Mouse (Mus musculus): ENCODE results near the gene Tmtc2.

Tmtc2 gene

GRCm38 (mm10) chr10:105544004-105545003 is 29.9 kb downstream of the Tmtc2 start:
- CTCF ChIA-PET = no interaction called here

DNA sequence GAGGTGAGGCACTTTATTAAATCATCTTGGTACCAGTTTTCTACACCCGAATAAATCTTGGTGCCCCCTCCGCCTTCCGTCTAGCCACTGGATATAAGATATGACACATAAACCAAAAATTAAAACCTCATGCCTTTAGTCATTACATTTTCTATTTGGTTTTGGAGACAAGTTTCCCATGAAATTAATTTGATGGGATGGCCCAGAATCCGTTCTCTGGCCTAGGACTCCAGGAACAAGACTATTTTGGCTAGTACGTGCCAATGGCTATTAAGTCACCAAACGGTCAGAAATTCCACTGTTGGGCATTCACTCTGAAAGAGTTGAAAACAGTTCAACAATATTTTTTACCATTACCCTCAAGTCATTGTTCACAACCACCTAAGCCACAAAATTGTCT is 32.2 kb downstream of the Tmtc2 start:
- CTCF ChIA-PET = no interaction called here

DNA sequence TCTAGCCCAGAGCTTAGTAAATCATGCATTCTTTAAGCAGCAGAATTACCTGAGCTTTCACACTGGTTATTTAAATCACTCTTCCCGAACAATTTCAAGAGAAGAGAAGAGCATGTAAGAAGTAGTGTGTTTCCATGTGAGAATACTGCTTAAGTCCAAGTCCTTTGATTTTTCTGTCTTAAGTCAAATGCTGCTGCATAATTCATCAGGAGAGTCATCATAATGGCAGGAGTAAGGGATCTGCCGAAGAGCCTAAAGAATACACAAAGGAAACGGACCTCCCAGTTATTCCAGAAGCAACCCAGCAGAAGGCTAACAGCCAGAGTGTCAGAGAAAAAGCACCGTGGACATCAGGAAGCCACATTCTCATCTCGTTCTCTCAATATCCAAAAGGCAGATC is 34.6 kb downstream of the Tmtc2 start:
- CTCF ChIA-PET = no interaction called here

DNA sequence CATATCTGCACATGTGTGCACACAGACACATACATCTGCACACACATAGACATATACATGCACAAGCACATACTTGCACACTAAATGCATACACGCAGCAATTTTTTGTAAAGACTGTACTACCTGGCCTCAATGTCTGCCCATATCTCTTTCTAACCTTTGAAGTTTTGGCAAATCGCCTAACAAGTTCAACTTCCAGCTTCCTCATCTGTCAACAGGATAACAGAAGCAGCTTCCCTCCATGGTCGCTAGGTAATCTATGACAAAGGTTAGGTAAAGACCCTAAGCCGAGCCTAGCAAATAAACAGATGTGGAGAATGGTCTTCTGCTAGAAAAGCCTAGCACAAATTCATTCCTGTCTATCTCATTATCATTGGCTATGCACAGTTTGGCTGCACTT is 37.3 kb downstream of the Tmtc2 start:
- CTCF ChIA-PET = no interaction called here

DNA sequence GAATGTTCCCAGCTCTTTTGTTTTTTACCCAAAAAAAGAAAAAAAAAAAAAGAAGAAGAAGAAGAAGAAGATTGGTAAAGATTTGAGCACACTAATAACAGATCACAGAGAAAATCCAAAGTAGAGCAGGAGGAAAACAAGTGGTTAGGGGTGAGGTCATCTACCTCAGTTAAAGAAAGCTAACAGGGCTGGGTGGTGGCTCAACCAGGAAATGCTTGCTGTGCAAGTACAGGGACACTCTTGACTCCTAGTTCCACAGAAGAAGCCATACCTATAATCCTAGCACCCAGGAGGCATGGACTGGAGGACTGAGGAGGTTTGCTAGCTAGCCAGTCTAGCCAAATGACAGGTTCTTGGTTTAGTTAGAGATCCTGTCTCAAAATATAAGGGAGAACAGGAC is 38.4 kb downstream of the Tmtc2 start:
- CTCF ChIA-PET = no interaction called here

DNA sequence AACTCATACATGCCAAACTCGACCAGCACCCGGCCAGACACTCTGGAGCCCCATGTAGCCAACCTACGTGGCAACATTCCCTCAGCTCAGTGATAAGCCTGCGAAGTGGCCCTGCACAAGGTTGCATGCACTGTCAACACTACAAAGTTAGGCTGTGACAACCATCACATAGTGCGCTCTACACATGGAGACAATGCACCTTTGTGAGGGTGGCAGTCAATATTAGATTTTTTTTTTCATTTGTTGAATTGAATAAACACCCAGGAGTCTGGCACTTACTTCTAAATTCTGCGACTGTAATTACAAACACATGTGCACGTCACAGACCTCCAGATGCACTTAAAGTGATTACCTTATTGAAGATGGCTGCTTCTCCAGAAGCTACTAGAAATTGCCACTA is 41.5 kb downstream of the Tmtc2 start:
- CTCF ChIA-PET = no interaction called here

DNA sequence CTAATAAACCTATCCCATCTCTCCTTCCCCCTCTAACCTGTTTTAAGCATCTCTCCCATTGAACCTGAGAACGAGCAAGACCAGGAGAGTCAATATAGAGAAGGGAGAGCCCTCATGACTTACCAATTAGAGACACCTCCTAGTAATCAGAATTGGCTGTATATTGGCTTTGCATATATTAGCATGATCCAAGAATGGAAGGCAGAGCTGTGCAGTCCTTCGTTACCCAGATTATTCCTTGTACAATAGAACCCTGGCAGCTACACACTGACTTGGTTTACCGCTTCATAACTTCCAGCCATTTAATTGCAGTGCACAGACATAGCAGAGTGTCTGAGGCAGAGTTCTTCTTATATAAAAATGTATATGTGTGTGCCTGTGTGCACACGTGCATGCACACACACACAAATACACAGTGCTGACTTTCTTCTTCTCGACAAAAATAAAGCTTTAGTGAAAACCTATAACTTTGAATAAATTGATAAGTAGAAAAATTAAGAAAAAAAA is 42.2 kb downstream of the Tmtc2 start:
- CTCF ChIA-PET = no interaction called here

DNA sequence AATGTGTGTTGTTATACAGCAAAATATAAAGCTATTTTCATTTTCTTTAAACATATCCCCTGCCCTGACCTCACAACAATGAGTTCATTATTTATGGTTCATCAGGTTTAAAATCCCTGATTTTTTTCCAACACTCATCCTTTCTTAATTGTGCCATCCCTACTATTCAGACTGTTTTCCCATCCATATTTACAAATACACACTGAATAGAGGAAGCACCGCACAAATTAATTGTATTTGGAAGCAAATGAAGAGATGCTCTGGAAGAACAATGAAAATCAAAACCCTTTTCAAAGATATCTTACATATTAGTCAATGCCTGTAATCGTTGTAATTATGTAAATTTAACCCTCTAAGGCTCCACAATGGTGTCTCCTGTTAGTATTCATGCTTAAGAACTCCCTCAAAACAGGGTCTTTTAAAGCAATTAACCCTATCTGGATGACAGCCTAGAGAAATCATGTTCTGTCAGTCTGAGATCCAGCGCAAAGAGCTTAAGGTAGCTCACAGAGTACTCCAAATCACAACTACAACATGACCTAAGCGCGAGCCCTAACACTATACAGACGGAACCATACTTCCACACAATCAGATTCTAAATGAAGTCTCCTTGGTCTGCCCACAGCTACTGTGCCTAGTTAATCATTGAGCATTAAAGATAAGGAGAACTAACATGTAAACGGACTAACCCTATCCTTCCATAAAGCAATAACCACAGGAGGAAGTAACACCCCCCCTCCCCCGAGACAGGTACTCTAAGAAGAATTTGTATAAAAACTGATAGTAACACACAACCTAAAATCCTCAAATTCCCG is 43.0 kb downstream of the Tmtc2 start:
- CTCF ChIA-PET = no interaction called here

DNA sequence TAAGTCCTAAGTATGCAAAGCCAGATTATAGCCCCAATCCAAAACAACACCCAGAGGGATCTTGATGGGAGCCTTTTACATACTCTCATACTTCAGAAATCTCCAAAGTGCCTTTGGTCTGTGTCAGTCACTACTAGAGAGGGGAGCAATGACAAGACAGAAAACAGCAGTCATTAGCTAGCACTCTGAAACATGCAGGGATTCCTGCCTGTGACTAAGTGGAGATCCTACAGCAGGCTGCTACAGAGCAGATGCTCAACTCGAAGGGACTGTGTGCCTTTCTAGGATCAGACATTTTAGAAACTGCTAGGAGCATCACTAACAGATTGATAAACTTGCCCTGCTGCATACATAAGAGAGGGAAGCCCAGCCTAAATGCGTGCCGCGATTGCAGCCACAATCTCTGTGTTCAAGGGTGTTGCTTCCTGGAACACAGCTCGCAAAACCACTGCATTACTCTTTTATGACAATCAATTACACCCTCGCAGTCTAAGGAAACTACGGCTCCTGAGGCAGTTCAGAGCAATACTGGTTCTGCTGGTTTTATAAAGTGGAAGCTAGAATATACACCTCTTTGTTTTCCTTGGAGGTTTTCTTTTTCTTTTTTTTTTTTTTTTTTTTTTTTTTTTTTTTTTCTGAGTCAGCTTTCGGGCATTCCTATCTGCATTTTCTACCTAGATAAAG is 50.7 kb downstream of the Tmtc2 start:
- CTCF ChIA-PET = no interaction called here

DNA sequence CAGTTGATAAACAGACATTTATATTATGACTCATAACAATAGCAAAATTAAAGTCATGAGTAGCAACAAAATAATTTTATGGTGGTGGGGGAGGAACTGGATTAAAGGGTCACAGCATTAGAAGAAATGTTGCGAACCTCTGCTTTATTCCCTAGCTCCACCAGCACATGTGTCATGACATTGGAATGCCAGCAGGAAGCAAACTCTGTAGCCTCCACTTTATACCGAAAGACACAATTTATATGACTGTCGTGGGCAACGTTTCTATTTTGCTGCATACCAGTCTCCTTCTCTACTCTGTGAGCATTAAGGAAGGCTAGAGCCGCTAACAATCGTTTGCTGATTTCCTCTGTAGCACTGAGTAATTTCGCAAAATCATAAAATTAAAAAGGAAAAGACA is 51.8 kb downstream of the Tmtc2 start:
- CTCF ChIA-PET = no interaction called here

DNA sequence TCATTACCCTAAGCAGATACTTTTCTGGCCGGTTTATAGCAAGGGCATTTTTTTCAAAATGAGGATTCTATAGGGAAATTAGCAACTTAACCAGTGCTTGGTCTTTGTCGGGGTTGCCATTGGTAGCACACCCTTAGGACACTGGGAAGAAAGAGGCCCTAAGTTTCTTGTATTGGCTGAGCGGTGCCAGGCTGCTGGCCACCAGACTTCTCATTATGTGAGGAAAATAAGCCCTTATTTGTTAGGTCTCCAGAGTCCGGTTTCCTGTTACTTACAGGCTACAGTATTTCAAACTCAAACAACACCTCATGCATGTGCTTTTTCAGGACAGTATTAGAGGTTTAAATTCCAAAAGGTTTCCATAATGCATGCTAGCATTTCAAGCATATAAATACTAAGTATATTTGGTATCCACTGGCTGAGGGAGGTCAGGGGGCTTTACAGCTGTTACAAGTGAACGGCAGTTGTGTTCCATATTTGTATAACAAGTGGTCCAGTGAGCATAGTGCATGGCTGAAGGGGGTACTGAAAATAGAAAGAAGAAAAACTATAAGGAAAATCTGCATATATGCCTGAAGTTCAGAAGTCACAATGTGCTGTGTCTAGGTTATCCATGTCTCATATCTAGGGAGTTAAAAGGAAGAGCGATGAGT is 55.0 kb downstream of the Tmtc2 start:
- CTCF ChIA-PET = no interaction called here

DNA sequence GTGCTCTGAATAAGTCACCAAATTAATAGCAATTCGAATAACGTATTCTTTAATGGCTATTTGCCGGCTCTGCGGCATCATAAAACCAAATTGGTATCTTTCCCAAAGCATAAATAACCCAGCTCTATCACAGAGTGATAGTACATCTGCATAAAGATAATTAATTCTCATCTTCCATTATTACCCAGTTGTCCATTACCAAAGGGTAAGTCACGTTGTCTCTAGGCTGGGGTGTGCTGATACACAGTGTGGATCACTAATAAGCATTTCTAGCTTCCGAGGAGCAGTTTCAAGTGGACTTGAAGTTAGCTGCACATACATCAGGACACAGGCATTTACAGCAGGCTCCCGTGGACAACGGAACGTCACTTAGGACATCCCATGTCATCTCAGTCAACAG is 56.1 kb downstream of the Tmtc2 start:
- CTCF ChIA-PET = no interaction called here

DNA sequence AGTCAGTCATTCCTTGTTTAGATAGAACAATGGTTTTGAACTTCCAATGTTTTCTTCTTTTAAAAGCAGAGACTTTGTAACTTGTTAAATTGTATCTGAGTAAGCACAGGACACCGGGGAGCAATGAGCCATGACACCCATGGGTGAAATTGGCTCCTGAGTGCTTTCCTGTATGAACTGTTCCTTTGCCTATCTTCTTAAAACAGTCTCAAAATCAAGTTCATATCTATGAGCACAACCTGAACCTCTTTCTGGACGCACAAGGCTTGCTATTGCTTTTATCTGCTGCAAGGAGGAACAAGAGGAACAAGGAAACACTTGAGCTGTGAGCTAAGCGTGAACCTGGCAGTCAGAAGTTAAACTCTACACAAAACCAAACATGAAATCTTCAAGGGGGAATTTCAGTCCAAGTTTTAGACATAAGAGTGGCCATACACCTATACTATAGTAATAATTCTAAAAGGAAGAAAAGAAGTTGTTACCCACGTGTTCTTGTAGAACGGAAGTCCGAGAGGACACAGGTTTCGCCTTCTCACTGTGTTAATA is 60.4 kb downstream of the Tmtc2 start:
- CTCF ChIA-PET = no interaction called here

DNA sequence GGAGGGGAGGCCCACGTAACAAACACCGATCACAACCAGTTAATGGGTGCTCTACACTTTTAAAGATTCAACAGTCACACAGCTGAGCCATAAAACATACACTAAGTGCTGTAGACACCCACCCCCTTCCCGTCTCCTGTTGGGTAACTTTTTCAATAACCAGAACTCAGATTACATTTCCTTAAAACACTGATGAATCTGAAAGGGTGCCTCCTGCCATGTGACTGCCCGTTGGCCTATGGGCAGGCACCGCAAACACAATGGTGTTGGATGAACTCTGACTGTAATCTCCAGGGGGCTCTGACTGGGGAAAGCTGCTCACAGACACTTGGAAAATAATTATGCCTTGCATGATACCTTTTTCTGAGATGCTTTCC is 64.4 kb downstream of the Tmtc2 start:
- CTCF ChIA-PET = no interaction called here

- CTCF ChIA-PET = no interaction called here
These were observed 64.9 kb downstream of the Tmtc2 start for GRCm38 (mm10) chr10:105509146-105509895.

DNA sequence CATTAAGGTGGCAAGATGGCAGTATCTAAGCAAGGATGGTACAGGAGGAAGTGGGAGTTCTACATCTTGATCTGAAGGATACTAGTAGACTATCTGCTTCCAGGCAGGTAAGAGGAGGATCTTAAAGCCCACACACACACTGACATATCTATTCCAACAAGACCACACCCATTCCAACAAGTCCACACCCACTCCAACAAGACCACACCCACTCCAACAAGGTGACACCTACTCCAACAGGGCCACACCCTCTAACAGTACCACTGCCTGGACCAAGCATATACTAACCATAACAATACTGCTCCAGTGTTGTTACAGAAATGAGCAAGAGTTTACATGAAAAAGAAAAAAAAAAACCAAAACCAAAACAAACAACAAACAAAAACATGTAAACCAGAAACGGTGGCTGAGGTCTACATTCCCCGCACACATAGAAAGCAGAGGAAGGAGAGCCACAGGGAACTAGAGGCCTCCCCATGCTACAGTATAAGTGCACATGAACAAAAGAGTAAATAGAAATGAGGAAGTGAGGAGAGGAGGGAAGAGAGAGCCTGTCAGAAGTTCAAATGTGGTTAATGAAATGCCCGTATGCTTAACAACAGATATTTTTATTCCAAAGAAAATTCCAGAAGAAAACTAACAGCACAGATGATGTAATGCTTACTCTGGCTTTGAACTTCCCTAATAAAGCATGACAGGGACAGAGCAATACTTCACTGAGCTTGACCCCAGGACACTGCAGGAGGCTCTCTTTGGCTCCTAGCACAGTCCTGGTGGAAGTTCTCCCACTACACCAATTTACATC is 66.1 kb downstream of the Tmtc2 start:
- CTCF ChIA-PET = no interaction called here

DNA sequence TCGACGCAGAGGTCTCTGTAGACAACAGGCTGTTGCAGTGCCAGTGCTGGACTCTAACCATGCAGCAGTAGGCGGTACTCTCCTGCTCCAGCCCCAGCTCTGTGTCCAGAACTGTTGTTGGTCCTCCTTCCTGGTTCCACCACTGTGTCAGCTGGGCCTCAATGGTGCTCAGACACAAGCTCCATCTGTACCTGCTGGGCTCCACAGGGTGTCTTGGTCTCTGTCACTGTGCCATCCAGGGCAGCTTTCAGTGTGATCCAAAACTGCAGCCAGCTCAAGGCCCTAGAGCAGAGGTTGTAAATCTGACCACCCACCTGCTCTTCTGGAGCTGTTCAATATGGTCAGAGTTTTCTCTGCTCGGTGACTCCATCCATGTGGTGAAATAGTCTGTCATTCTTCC is 68.2 kb downstream of the Tmtc2 start:
- CTCF ChIA-PET = no interaction called here

- CTCF ChIA-PET = no interaction called here
These were observed 69.8 kb downstream of the Tmtc2 start for GRCm38 (mm10) chr10:105504472-105504871.

GRCm38 (mm10) chr10:105501736-105502135 is 72.5 kb downstream of the Tmtc2 start:
- CTCF ChIA-PET = no interaction called here

- CTCF ChIA-PET = no interaction called here
These were observed 73.8 kb downstream of the Tmtc2 start for GRCm38 (mm10) chr10:105500482-105500881.

Measured in spleen, embryonic (tissue).